Mouse (Mus musculus): ENCODE measurements around the gene Cabp1.

The Cabp1 gene

DNA sequence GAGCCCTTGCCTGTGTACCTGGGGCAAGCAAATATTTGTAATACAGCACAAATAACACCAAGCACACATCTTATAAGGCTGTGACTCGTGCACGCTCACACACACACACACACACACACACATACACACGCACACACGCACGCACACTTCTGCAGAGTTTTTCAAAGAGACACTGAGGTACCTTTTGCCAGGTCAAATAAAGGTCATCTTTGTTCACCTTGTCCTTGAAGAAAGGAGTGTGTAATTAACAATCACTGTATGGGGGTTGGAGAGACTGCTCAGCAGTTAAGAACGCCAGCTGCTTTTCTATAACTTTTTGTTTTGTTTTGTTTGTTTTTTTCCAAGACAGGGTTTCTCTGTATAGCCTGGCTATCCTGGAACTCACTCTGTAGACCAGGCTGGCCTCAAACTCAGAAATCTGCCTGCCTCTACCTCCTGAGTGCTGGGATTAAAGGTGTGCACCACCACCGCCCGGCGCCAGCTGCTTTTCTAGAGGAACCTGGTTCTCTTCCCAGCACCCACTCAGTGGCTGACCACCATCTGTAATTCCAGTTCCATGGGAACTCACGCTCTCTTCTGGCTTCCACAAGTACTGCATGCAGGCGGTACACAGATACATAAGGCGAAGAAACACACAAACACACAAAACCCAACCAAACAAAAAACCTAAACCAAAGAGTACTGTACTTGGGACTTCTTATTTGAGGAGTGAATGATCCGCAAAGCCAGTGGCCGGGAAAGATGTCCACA lies 39.0 kb upstream of the Cabp1 start:
- Histone ChIP-seq H3K4me3 (replicated peaks; ENCODE audit: low read length) (no peak overlapping the region), H3K27me3 (ENCODE audit: insufficient read depth, low read length) (peaks cover 11% of the 10 kb centered on the region), H3K36me3 (ENCODE audit: insufficient read depth, low read length) (no peaks in the 10 kb centered on the region), H3K9me3 (ENCODE audit: low read length) (no peaks in the 10 kb centered on the region), H3K4me1 (replicated peaks; ENCODE audit: low read depth, low read length) (peaks cover 58% of the 10 kb centered on the region)
- TF ChIP-seq CTCF (conservative IDR thresholded peaks at IDR 0.05; ENCODE audit: low read length): peak; percentile 38; the same call in 1 of the 2 replicates
- TF ChIP-seq NANOG (IDR thresholded peaks at IDR 0.05; ENCODE audit: borderline replicate concordance, low read length): no peak
- no peak for TF ChIP-seq POU5F1 (IDR thresholded peaks at IDR 0.05; ENCODE audit: borderline replicate concordance, low read length)

DNA sequence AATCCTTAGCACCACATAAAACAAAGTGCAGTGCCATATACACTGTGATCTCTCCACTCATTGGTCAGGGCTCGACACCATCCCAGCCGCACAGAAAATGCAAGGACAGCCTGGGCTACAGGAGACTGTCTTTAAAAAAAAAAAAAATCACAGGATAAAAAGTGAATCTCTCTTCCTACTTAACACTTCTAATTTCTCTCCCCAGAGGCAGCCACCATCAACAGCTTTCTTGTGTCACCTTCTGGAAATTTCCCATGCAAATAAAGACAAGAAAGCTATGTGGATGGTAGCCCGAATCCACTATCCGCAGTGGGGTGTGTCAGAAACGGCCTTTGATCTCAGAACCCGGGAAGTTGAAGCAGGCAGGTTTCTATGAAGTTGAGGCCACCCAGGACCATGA lies 38.3 kb upstream of the Cabp1 start:
- no peaks in the 10 kb centered on the region for H3K9me3 ChIP-seq (ENCODE audit: low read length)
- H3K4me1 ChIP-seq (replicated peaks; ENCODE audit: low read depth, low read length): peaks cover 56% of the 10 kb centered on the region
- no peaks in the 10 kb centered on the region for H3K36me3 ChIP-seq (ENCODE audit: insufficient read depth, low read length)
- H3K4me3 ChIP-seq (replicated peaks; ENCODE audit: low read length): no peak overlapping the region
- TF ChIP-seq POU5F1 (IDR thresholded peaks at IDR 0.05; ENCODE audit: borderline replicate concordance, low read length) (no peak), CTCF (conservative IDR thresholded peaks at IDR 0.05; ENCODE audit: low read length) (no peak), NANOG (IDR thresholded peaks at IDR 0.05; ENCODE audit: borderline replicate concordance, low read length) (no peak)
- H3K27me3 ChIP-seq (ENCODE audit: insufficient read depth, low read length): peaks cover 11% of the 10 kb centered on the region

DNA sequence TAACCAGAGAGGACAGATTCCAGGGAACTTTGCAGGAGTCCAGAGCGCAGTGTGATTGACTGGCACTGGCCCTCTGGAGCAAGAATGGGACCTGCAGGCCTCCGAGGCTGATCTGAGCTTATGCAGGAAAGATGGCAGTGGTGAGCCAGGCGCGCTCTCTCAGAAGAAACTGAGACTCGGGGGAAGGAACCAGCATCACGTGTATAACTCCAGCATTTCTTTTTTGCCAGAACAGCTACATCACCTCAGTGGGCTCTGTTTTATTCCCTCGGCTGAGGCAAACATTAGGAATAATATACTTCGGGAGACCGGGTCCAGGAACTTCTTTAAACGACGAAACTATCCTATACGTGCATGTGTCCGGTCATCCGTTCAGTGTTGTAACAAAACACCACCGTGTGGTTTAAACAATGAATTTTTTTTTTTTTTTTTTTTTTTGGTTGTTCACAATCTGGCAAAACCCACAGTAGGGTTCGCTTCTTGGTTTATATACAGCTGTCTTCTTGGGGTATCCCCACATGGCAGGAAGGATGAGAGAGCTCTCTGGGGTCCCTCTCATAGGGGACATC lies 37.5 kb upstream of the Cabp1 start:
- Histone ChIP-seq H3K36me3 (ENCODE audit: insufficient read depth, low read length) (no peaks in the 10 kb centered on the region), H3K9me3 (ENCODE audit: low read length) (no peaks in the 10 kb centered on the region), H3K27me3 (ENCODE audit: insufficient read depth, low read length) (peaks cover 11% of the 10 kb centered on the region), H3K4me3 (replicated peaks; ENCODE audit: low read length) (peak overlapping the region; percentile 56), H3K4me1 (replicated peaks; ENCODE audit: low read depth, low read length) (peaks cover 54% of the 10 kb centered on the region)
- TF ChIP-seq CTCF (conservative IDR thresholded peaks at IDR 0.05; ENCODE audit: low read length): no peak

DNA sequence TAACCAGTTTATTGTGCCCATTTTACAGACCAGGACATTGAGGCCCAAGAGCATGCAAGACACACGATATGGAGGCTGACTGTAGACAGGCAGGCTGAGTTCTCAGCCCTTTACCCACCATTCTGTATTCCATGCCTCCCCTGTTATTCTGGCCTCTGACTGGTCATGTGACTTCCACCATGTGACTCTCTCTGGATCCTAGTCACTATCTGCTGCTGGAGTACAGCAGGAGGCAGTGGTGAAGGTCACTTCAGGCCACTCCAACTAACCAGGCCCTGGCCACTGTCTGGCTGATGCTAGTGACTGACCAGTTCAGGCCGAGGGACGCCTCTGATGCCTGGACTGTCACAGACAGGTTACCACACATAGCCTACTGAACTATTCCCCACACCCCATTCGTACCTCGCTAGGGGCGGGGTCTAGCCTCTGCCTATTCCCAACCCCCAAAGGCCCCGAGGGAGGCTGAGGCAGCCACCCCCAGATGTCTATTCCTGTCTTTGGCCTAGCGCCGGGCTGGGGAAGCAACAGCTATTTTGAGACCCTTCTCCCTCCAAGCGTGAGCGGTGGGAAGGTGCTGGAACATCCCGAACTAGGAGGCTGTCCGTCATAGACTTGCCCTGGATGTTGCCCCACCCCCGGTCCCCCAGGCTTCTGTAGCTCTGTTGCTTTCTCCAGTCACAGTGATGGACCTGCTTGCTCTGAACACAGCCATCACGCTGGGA lies 36.8 kb upstream of the Cabp1 start:
- TF ChIP-seq POU5F1 (IDR thresholded peaks at IDR 0.05; ENCODE audit: borderline replicate concordance, low read length) (no peak), CTCF (conservative IDR thresholded peaks at IDR 0.05; ENCODE audit: low read length) (no peak), NANOG (IDR thresholded peaks at IDR 0.05; ENCODE audit: borderline replicate concordance, low read length) (no peak)
- no peaks in the 10 kb centered on the region for H3K36me3 ChIP-seq (ENCODE audit: insufficient read depth, low read length)
- H3K9me3 ChIP-seq (ENCODE audit: low read length): no peaks in the 10 kb centered on the region
- peaks cover 55% of the 10 kb centered on the region for H3K4me1 ChIP-seq (replicated peaks; ENCODE audit: low read depth, low read length)
- peaks cover 11% of the 10 kb centered on the region for H3K27me3 ChIP-seq (ENCODE audit: insufficient read depth, low read length)
- H3K4me3 ChIP-seq (replicated peaks; ENCODE audit: low read length): peak overlapping the region; percentile 56

DNA sequence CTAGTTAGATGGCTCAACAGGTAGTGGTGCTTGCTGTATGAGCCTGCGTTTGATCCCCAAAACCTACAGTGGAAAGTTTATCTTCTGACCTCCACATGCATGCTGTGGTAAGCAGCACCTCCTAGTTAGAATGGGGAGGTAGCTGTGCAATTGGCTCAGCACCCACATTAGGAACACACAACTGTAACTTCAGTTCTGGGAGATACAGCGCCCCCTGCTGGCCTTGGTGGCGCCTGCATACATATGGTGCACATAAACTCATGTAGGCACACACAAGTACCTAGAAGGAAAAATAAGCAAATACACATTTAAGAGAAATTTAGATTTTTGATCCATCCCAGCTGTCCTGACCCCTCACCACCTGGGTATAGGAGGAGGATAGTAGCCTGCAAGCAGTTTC lies 28.3 kb upstream of the Cabp1 start:
- TF ChIP-seq CTCF (conservative IDR thresholded peaks at IDR 0.05; ENCODE audit: low read length) (peak; percentile 90), POU5F1 (IDR thresholded peaks at IDR 0.05; ENCODE audit: borderline replicate concordance, low read length) (no peak), NANOG (IDR thresholded peaks at IDR 0.05; ENCODE audit: borderline replicate concordance, low read length) (no peak)

DNA sequence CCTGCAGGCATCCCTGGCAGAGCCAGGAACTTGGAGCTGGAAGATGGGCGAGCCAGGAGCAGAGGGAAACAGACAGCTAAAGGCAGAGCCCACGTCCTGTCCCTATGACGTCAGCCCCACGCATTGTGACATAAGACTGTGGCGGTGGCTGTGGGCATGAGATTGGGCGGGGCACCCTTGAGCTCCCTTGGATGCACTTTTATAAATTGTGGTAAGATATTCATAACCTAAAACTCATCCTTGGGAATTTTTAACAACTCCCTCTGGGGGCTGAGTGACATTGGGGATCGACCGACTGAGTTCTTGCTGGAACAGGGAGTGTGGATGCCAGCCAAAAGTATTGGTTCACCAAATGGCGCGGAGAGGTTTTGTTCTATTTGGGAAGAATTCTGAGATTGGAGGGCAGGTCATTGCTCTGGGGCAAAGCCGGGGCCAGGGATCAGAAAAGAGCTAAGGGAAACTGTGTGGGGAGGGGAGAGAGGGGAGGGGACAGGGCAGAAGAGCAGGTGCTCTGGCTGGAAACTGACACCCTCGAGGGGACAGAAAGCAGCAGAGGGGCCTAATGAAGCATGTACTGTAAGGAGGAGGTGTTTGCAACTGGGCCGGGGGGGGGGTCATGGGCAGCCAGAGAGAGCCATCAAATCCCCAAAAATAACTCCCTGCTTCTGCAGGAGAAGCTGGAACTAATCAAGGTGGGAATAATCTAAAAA lies 26.9 kb upstream of the Cabp1 start:
- Histone ChIP-seq H3K36me3 (ENCODE audit: insufficient read depth, low read length) (no peaks in the 10 kb centered on the region), H3K4me3 (replicated peaks; ENCODE audit: low read length) (no peak overlapping the region), H3K9me3 (ENCODE audit: low read length) (peaks cover 4% of the 10 kb centered on the region; the same call in 1 of the 2 replicates), H3K27me3 (ENCODE audit: insufficient read depth, low read length) (peaks cover 16% of the 10 kb centered on the region; the same call in 1 of the 2 replicates), H3K4me1 (replicated peaks; ENCODE audit: low read depth, low read length) (peaks cover 20% of the 10 kb centered on the region)
- TF ChIP-seq POU5F1 (IDR thresholded peaks at IDR 0.05; ENCODE audit: borderline replicate concordance, low read length) (no peak), CTCF (conservative IDR thresholded peaks at IDR 0.05; ENCODE audit: low read length) (no peak), NANOG (IDR thresholded peaks at IDR 0.05; ENCODE audit: borderline replicate concordance, low read length) (no peak)

More for the DNA sequence above, 28.3 kb upstream of the Cabp1 start:
- Histone ChIP-seq H3K4me1 (replicated peaks; ENCODE audit: low read depth, low read length) (peaks cover 21% of the 10 kb centered on the region), H3K9me3 (ENCODE audit: low read length) (peaks cover 4% of the 10 kb centered on the region; the same call in 1 of the 2 replicates), H3K36me3 (ENCODE audit: insufficient read depth, low read length) (no peaks in the 10 kb centered on the region), H3K4me3 (replicated peaks; ENCODE audit: low read length) (no peak overlapping the region), H3K27me3 (ENCODE audit: insufficient read depth, low read length) (0 out of 2 replicates have a peak, but pooled peaks cover 12% of the 10 kb centered on the region)

DNA sequence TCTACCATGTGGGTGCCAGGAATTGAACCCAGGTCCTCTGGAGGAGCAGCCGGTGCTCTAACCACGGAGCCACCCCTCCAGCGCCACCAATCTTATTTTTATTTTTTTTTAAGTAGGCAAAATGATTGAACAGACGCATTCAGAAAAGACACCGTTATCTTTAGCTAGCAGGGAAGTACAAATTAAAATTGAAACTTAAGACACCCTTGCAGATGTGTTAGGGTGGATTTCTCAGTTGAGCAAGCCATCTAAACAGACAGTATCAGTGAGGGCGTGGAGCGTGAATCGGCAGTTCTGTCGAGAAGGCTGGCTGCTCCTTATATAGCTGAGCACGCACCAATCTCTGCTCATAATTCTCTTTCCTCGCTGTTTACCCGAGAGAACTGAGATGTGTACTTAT lies 23.8 kb upstream of the Cabp1 start:
- Histone ChIP-seq H3K36me3 (ENCODE audit: insufficient read depth, low read length) (no peaks in the 10 kb centered on the region), H3K4me3 (replicated peaks; ENCODE audit: low read length) (no peak overlapping the region), H3K27me3 (ENCODE audit: insufficient read depth, low read length) (peaks cover 37% of the 10 kb centered on the region), H3K9me3 (ENCODE audit: low read length) (peaks cover 4% of the 10 kb centered on the region; the same call in 1 of the 2 replicates), H3K4me1 (replicated peaks; ENCODE audit: low read depth, low read length) (peaks cover 37% of the 10 kb centered on the region)
- TF ChIP-seq NANOG (IDR thresholded peaks at IDR 0.05; ENCODE audit: borderline replicate concordance, low read length): no peak
- TF ChIP-seq CTCF (conservative IDR thresholded peaks at IDR 0.05; ENCODE audit: low read length): no peak
- TF ChIP-seq POU5F1 (IDR thresholded peaks at IDR 0.05; ENCODE audit: borderline replicate concordance, low read length): no peak

All from E14TG2a.4 (cell line).